Mouse (Mus musculus) bone marrow, adult 2 months (tissue): ENCODE measurements around the gene Mtx2. TPM values are rescaled to one million over a fixed set of nuclear protein-coding genes. Genes with fewer than 3 reads are reported as not detected.

Experiments used
- H3K27ac ChIP-seq: fragments of 200-500 bp; 2 replicates; pipeline ENCODE4 v1.5.1; 2012; ENCODE audit warnings: low read depth, mild to moderate bottlenecking, control low read depth, inconsistent platforms, low read length; ENCODE audit not compliant: control insufficient read depth, poor library complexity, insufficient read depth
- H3K4me1 ChIP-seq: fragments of 200-500 bp; 2 replicates; pipeline ENCODE4 v1.6.1; 2011; ENCODE audit warnings: low read length; ENCODE audit not compliant: control insufficient read depth, insufficient read depth
- H3K4me3 ChIP-seq: fragments of 200-500 bp; replicated peaks from 2 replicates; pipeline ENCODE3; 2011; ENCODE audit warnings: mild to moderate bottlenecking, low read depth, low read length, control low read depth; ENCODE audit not compliant: control insufficient read depth
- CTCF ChIP-seq: fragments of 200-500 bp; IDR thresholded peaks from 2 replicates; pipeline ENCODE4 v1.5.1; 2011; ENCODE audit warnings: low read length, control low read depth; ENCODE audit not compliant: control insufficient read depth, insufficient read depth
- POLR2A ChIP-seq: fragments of 200-500 bp; IDR thresholded peaks from 2 replicates; pipeline ENCODE4 v1.6.1; 2011; ENCODE audit warnings: low read depth, mild to moderate bottlenecking, control low read depth, low read length, borderline replicate concordance; ENCODE audit not compliant: control insufficient read depth
- WGBS: fragments of 180-500 bp; shearing (Covaris S2); methylation state at CpG from one replicate; pipeline ENCODE4 v1.1.7; 2018; 5-methylcytosine and 5-hydroxymethylcytosine counted together
- polyA plus RNA-seq: library from polyadenylated mRNA; stranded (reverse); fragments of >200 nt; gene quantifications from 2 replicates; pipeline ENCODE4 v1.2.4, GENCODE M21; 2011; ENCODE audit warnings: low replicate concordance; ENCODE audit not compliant: missing spikeins, insufficient read depth, insufficient read length

The Mtx2 gene
- polyA plus RNA-seq: 18.7 and 26.7 TPM in 2 replicates

GRCm38 (mm10) chr2:74825730-74826430 is at the start of gene Mtx2:
Gene Mtx2 (plus strand): TSS chr2:74825803.
- TF ChIP-seq CTCF (no peak), POLR2A (peak; percentile 56; the same call in 1 of the 2 replicates)
- peak within 1 kb of the TSS; percentile 90 for H3K27ac ChIP-seq
- peak within 1 kb of the TSS; percentile 96 for H3K4me3 ChIP-seq
- no peaks in the 10 kb centered on the region for H3K4me1 ChIP-seq
- WGBS: under 1% methylated on average over 74 of the region's 74 CpGs

- Histone ChIP-seq H3K4me1 (no peaks in the 10 kb centered on the region), H3K4me3 (no peak overlapping the region), H3K27ac (no peak overlapping the region)
- no peak for TF ChIP-seq CTCF
- TF ChIP-seq POLR2A: no peak
- 74% methylated on average over 13 of the region's 13 CpGs for WGBS
Measured at GRCm38 (mm10) chr2:74777536-74778275, 47.9 kb upstream of the Mtx2 start.

GRCm38 (mm10) chr2:74781386-74781785 is 44.2 kb upstream of the Mtx2 start:
- 88% methylated on average over 5 of the region's 5 CpGs for WGBS
- TF ChIP-seq CTCF (no peak), POLR2A (no peak)
- Histone ChIP-seq H3K27ac (no peak overlapping the region), H3K4me1 (no peaks in the 10 kb centered on the region), H3K4me3 (no peak overlapping the region)

DNA sequence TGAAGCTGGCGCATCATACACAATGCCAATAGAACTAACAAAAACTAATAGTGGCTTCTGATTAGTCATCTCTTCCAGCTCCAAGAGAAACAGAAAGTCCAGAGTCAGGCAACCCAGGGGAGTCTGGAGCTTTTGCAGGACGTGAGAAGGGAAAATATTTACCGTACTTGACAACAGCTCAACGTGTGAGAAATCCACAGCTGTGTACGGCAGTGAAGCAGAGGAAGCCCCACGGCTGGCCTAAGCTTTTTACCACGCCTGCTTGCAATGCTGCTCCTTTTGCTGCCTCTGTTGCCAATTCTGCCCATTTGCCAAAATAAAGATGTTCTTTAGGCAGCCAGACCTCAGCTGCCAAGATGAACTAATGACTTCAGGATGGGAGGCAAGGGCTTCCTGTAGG is 30.1 kb upstream of the Mtx2 start:
- WGBS: 69% methylated on average over 7 of the region's 7 CpGs
- TF ChIP-seq POLR2A (no peak), CTCF (no peak)
- H3K4me1 ChIP-seq: no peaks in the 10 kb centered on the region
- no peak overlapping the region for H3K4me3 ChIP-seq
- H3K27ac ChIP-seq: no peak overlapping the region

- TF ChIP-seq CTCF: no peak
- TF ChIP-seq POLR2A: no peak
- WGBS: 79% methylated on average over 5 of the region's 5 CpGs
- H3K4me3 ChIP-seq: no peak overlapping the region
- H3K27ac ChIP-seq: no peak overlapping the region
- no peaks in the 10 kb centered on the region for H3K4me1 ChIP-seq
Measured at GRCm38 (mm10) chr2:74808431-74808830, 17.2 kb upstream of the Mtx2 start.

- 74% methylated on average over 5 of the region's 5 CpGs for WGBS
- no peak for TF ChIP-seq CTCF
- no peak for TF ChIP-seq POLR2A
- no peaks in the 10 kb centered on the region; the same call in 1 of the 2 replicates for H3K4me1 ChIP-seq
- no peak overlapping the region for H3K27ac ChIP-seq
- no peak overlapping the region for H3K4me3 ChIP-seq
Measured at GRCm38 (mm10) chr2:74822654-74823053, 2.9 kb upstream of the Mtx2 start.

GRCm38 (mm10) chr2:74825371-74825729 is 253 bp upstream of the Mtx2 start:
- no peak for TF ChIP-seq POLR2A
- TF ChIP-seq CTCF: no peak
- peak overlapping the region; percentile 96 for H3K4me3 ChIP-seq
- no peak overlapping the region; the same call in 1 of the 2 replicates for H3K27ac ChIP-seq
- no peaks in the 10 kb centered on the region for H3K4me1 ChIP-seq
- WGBS: 70% methylated on average over 3 of the region's 3 CpGs

GRCm38 (mm10) chr2:74846992-74847391 is 21.4 kb downstream of the Mtx2 start:
- H3K4me1 ChIP-seq: no peaks in the 10 kb centered on the region
- H3K4me3 ChIP-seq: no peak overlapping the region
- WGBS: 69% methylated on average over 5 of the region's 5 CpGs
- no peak for TF ChIP-seq CTCF
- no peak for TF ChIP-seq POLR2A
- no peak overlapping the region for H3K27ac ChIP-seq
